Mouse (Mus musculus): ENCODE data around the gene Notum. TPM values are rescaled to one million over a fixed set of nuclear protein-coding genes. Genes with fewer than 3 reads are reported as not detected.
A peak's percentile ranks its signal among the peaks of the same experiment; 100 is the strongest.

Notum gene
- polyA plus RNA-seq, 1 experiment from 2014 or later, result 0.49 TPM

DNA sequence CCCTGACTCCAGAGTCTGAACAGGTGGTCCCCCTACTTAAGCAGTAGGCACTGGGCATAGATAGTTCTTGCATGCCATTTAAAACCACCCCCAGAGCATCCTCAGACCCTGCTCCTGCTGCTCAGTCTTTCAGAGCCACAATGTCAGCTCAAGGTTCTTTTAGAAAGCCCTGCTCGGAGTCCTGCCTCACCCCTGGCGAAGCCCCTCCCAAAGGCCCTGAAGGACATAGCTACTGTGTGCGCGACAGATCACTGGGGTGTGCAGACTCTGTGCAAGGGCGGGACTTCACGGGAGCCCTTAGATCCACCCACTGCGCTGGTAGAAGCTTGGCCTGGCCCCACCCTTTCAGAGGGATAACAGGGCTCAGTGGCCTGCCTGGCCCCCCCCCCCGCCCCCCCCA, 51.7 kb downstream of the Notum start:
- 41% methylated on average over 8 of the region's 8 CpGs for WGBS
- Histone ChIP-seq H3K9ac (no peak overlapping the region), H3K27ac (no peak overlapping the region), H3K4me3 (replicated peaks) (no peak overlapping the region), H3K36me3 (replicated peaks) (peaks cover 78% of the 10 kb centered on the region), H3K4me2 (no peak overlapping the region), H3K4me1 (peaks cover 9% of the 10 kb centered on the region), H3K9me3 (no peaks in the 10 kb centered on the region), H3K27me3 (peaks cover 23% of the 10 kb centered on the region)
- ATAC-seq (ENCODE audit: low FRiP score), result no peak

DNA sequence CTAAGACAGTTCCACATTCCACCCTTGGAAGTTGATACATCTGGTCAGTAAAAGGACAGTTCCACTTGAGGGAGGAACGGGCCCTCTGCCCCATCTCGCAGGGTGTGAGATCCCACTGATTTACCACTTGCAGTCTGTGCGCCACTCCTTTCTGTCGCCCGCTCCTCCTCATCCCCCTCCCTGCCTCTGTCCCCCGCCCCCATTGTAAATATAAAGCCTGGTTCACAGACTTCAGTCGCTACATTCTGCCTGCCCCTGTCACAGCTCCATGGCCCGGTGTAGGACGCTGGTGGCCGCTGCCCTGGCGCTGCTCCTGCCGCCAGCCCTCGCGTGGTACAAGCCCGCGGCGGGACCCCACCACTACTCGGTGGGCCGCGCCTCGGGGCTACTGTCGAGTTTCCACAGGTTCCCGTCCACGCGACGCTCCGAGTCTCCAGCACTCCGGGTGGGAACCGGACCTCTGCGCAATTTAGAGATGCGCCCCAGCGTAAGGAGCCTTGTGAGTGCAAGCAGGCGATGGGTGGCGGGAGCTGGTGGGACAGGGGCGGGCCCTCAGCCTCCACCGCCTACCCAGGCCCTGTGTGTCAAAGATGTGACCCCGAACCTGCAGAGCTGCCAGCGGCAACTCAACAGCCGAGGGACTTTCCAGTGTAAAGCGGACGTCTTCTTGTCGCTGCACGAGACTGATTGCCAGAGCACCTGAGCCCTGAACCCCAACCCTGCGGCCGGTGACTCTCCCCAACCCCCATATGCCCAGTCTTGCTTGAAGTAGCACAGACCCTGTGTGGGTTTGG, 52.5 kb downstream of the Notum start, which contains the start of gene Npb:
Gene Npb, plus strand, starts transcription at position 237 of the 794 bp plus-strand sequence.
- peak; percentile 21; the same call in 1 of the 2 replicates for ATAC-seq (ENCODE audit: low FRiP score)
- H3K9me3 ChIP-seq, result no peaks in the 10 kb centered on the region
- H3K4me3 ChIP-seq (replicated peaks), result peak within 1 kb of the TSS; percentile 21
- 6% methylated on average over 45 of the region's 45 CpGs for WGBS
- H3K36me3 ChIP-seq (replicated peaks), result peaks cover 78% of the 10 kb centered on the region
- H3K9ac ChIP-seq, result peak within 1 kb of the TSS; percentile 50
- H3K4me2 ChIP-seq, result peak within 1 kb of the TSS; percentile 42
- no peak within 1 kb of the TSS for H3K27ac ChIP-seq
- H3K4me1 ChIP-seq, result peaks cover 9% of the 10 kb centered on the region
- peaks cover 23% of the 10 kb centered on the region for H3K27me3 ChIP-seq

GRCm38 (mm10) chr11:120606764-120607163, 54.2 kb downstream of the Notum start:
- no peak overlapping the region for H3K4me2 ChIP-seq
- ATAC-seq (ENCODE audit: low FRiP score), result no peak
- no peaks in the 10 kb centered on the region for H3K9me3 ChIP-seq
- 81% methylated on average over 4 of the region's 4 CpGs for WGBS
- H3K4me3 ChIP-seq (replicated peaks), result no peak overlapping the region
- H3K4me1 ChIP-seq, result peaks cover 9% of the 10 kb centered on the region
- H3K27me3 ChIP-seq, result peaks cover 23% of the 10 kb centered on the region
- H3K9ac ChIP-seq, result no peak overlapping the region
- H3K27ac ChIP-seq, result no peak overlapping the region
- H3K36me3 ChIP-seq (replicated peaks), result peaks cover 78% of the 10 kb centered on the region

DNA sequence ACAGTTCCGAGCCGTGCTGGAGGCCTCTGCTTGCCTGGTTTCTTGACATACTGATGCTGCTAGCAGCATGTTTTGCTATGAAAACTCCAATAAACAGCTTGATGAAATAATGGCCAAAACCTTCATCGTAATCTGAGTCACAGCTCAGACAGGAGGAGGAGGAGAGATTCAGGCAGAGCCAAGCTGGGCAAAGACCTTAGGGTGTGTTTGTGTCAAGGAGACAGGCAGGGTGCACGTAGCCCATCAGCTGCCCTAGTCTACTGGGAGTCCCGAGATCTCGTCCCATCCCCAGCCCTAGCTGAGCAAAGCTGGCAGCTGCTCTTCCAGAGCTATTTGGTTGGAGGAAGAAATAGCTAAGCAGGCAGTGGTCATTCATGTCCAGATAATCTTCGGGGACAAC, 55.3 kb downstream of the Notum start:
- peaks cover 9% of the 10 kb centered on the region for H3K4me1 ChIP-seq
- peaks cover 23% of the 10 kb centered on the region for H3K27me3 ChIP-seq
- H3K4me3 ChIP-seq (replicated peaks), result no peak overlapping the region
- no peak for ATAC-seq (ENCODE audit: low FRiP score)
- peaks cover 72% of the 10 kb centered on the region for H3K36me3 ChIP-seq (replicated peaks)
- H3K4me2 ChIP-seq, result no peak overlapping the region
- no peak overlapping the region for H3K27ac ChIP-seq
- H3K9me3 ChIP-seq, result no peaks in the 10 kb centered on the region
- 86% methylated on average over 7 of the region's 7 CpGs for WGBS
- no peak overlapping the region for H3K9ac ChIP-seq

Small RNA genes lying within 50 kb of the gene (microRNA-seq; reads per million reads assigned to microRNA genes)
- 4.1 reads per million, percentile 14 among the genes with 10 or more reads in this experiment for gene Mir6936

Other genes starting within 250 kb of the Notum start
- gene Nploc4, start 223.5 kb downstream of the Notum start, polyA plus RNA-seq (2016; fragmentation: Nextera tagmentation; extraction: Ambion mirVana), result 49.2 and 50.8 TPM in 2 replicates
- 0.18 TPM in 1 of 2 replicates, not detected in the other for gene Tspan10, start 218.5 kb downstream of the Notum start, polyA plus RNA-seq (2016; fragmentation: Nextera tagmentation; extraction: Ambion mirVana)
- gene Pde6g, start 207.7 kb downstream of the Notum start, polyA plus RNA-seq (2016; fragmentation: Nextera tagmentation; extraction: Ambion mirVana), result 0.17 and 0.38 TPM in 2 replicates
- 8.6 and 10.9 TPM in 2 replicates for gene Oxld1, start 203.1 kb downstream of the Notum start, polyA plus RNA-seq (2016; fragmentation: Nextera tagmentation; extraction: Ambion mirVana)
- 34.5 and 35.4 TPM in 2 replicates for gene Ccdc137, start 203.1 kb downstream of the Notum start, polyA plus RNA-seq (2016; fragmentation: Nextera tagmentation; extraction: Ambion mirVana)
- 48.2 and 50.1 TPM in 2 replicates for gene Arl16, start 193.6 kb downstream of the Notum start, polyA plus RNA-seq (2016; fragmentation: Nextera tagmentation; extraction: Ambion mirVana)
- 130 and 135 TPM in 2 replicates for gene Mrpl12, start 176.6 kb downstream of the Notum start, polyA plus RNA-seq (2016; fragmentation: Nextera tagmentation; extraction: Ambion mirVana)
- 43.4 and 46.0 TPM in 2 replicates for gene Slc25a10, start 169.3 kb downstream of the Notum start, polyA plus RNA-seq (2016; fragmentation: Nextera tagmentation; extraction: Ambion mirVana)
- gene Gcgr, start 130.5 kb downstream of the Notum start, polyA plus RNA-seq (2016; fragmentation: Nextera tagmentation; extraction: Ambion mirVana), result 0.09 TPM in 1 of 2 replicates, not detected in the other
- gene Mcrip1, start 111.4 kb downstream of the Notum start, polyA plus RNA-seq (2016; fragmentation: Nextera tagmentation; extraction: Ambion mirVana), result 209 and 214 TPM in 2 replicates
- gene Ppp1r27, start 110.0 kb downstream of the Notum start, polyA plus RNA-seq (2016; fragmentation: Nextera tagmentation; extraction: Ambion mirVana), result not detected in 2 replicates
- gene P4hb, start 87.9 kb downstream of the Notum start, polyA plus RNA-seq (2016; fragmentation: Nextera tagmentation; extraction: Ambion mirVana), result 334 and 362 TPM in 2 replicates
- 496 and 513 TPM in 2 replicates for gene Arhgdia, start 79.6 kb downstream of the Notum start, polyA plus RNA-seq (2016; fragmentation: Nextera tagmentation; extraction: Ambion mirVana)
- 561 and 697 TPM in 2 replicates for gene Alyref, start 62.8 kb downstream of the Notum start, polyA plus RNA-seq (2016; fragmentation: Nextera tagmentation; extraction: Ambion mirVana)
- gene Anapc11, start 62.8 kb downstream of the Notum start, polyA plus RNA-seq (2016; fragmentation: Nextera tagmentation; extraction: Ambion mirVana), result 179 and 186 TPM in 2 replicates
- 0.40 TPM in 1 of 2 replicates, not detected in the other for gene Npb, start 52.7 kb downstream of the Notum start, polyA plus RNA-seq (2016; fragmentation: Nextera tagmentation; extraction: Ambion mirVana)
- 139 and 142 TPM in 2 replicates for gene Pcyt2, start 43.2 kb downstream of the Notum start, polyA plus RNA-seq (2016; fragmentation: Nextera tagmentation; extraction: Ambion mirVana)
- gene Sirt7, start 35.9 kb downstream of the Notum start, polyA plus RNA-seq (2016; fragmentation: Nextera tagmentation; extraction: Ambion mirVana), result 43.1 and 43.3 TPM in 2 replicates
- 30.9 and 32.9 TPM in 2 replicates for gene Mafg, start 27.6 kb downstream of the Notum start, polyA plus RNA-seq (2016; fragmentation: Nextera tagmentation; extraction: Ambion mirVana)
- gene Pycr1, start 17.4 kb downstream of the Notum start, polyA plus RNA-seq (2016; fragmentation: Nextera tagmentation; extraction: Ambion mirVana), result 32.5 and 32.8 TPM in 2 replicates
- not detected in 2 replicates for gene Myadml2, start 13.0 kb downstream of the Notum start, polyA plus RNA-seq (2016; fragmentation: Nextera tagmentation; extraction: Ambion mirVana)
- gene Aspscr1, start 11.8 kb upstream of the Notum start, polyA plus RNA-seq (2016; fragmentation: Nextera tagmentation; extraction: Ambion mirVana), result 132 and 145 TPM in 2 replicates
- gene Cenpx, start 52.6 kb upstream of the Notum start, polyA plus RNA-seq (2016; fragmentation: Nextera tagmentation; extraction: Ambion mirVana), result 125 and 127 TPM in 2 replicates
- gene Lrrc45, start 52.8 kb upstream of the Notum start, polyA plus RNA-seq (2016; fragmentation: Nextera tagmentation; extraction: Ambion mirVana), result 73.8 and 74.7 TPM in 2 replicates
- gene Rac3, start 60.3 kb upstream of the Notum start, polyA plus RNA-seq (2016; fragmentation: Nextera tagmentation; extraction: Ambion mirVana), result 48.3 and 48.5 TPM in 2 replicates
- gene Dcxr, start 66.1 kb upstream of the Notum start, polyA plus RNA-seq (2016; fragmentation: Nextera tagmentation; extraction: Ambion mirVana), result 9.1 and 9.2 TPM in 2 replicates
- 0.67 and 0.95 TPM in 2 replicates for gene Cbr2, start 70.9 kb upstream of the Notum start, polyA plus RNA-seq (2016; fragmentation: Nextera tagmentation; extraction: Ambion mirVana)
- 5.2 and 6.1 TPM in 2 replicates for gene Hmga1b, start 101.6 kb upstream of the Notum start, polyA plus RNA-seq (2016; fragmentation: Nextera tagmentation; extraction: Ambion mirVana)
- gene Rfng, start 123.0 kb upstream of the Notum start, polyA plus RNA-seq (2016; fragmentation: Nextera tagmentation; extraction: Ambion mirVana), result 58.1 and 63.7 TPM in 2 replicates
- 246 and 247 TPM in 2 replicates for gene Gps1, start 123.1 kb upstream of the Notum start, polyA plus RNA-seq (2016; fragmentation: Nextera tagmentation; extraction: Ambion mirVana)
- 67.9 and 69.6 TPM in 2 replicates for gene Dus1l, start 135.2 kb upstream of the Notum start, polyA plus RNA-seq (2016; fragmentation: Nextera tagmentation; extraction: Ambion mirVana)
- 118 and 139 TPM in 2 replicates for gene Fasn, start 163.4 kb upstream of the Notum start, polyA plus RNA-seq (2016; fragmentation: Nextera tagmentation; extraction: Ambion mirVana)

Measured in forebrain, embryonic 12.5 days (tissue).